Mouse (Mus musculus): ENCODE data around the gene Mab21l2.

Mab21l2 gene

GRCm38 (mm10) chr3:86548091-86549015, at the start of gene Mab21l2:
Gene Mab21l2, minus strand, starts transcription at chr3:86548629.
- DNase-seq: peak; percentile 18 to 20

GRCm38 (mm10) chr3:86575312-86575711, 26.9 kb upstream of the Mab21l2 start:
- DNase-seq: no peak

DNA sequence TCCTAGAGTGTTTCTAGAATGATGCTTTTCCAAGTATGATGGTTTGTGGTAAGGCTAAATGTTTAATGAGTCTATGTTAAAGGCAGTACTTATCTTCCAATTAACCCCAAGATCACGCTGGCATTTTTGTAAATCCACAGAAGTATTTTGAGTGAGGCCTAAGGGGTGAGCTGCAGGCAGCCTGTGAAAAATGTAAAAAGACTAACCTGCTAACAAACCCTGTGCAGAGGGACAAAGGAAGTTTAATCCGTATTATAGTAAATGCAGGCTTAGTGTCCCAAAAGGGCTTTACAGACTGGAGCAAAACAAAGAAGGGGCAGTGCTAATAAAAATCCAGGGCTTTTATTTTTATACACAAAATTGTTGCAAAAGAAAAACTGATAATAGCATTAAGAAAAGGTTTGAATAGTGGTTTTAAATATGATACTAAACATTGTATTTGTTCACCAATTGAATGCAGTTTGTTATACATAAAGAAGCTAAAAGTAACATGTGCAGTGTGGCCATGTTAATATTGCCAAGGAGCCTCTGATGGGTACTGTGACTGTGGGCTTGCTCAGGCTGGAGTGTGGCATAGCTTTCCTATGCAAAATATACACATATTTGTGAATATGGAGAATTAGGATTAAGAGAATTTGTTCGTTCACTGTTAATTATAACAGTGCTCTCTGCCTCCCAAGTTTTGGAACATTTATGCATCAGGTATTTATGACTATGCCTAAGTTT, 24.3 kb upstream of the Mab21l2 start:
- no peak for DNase-seq

DNA sequence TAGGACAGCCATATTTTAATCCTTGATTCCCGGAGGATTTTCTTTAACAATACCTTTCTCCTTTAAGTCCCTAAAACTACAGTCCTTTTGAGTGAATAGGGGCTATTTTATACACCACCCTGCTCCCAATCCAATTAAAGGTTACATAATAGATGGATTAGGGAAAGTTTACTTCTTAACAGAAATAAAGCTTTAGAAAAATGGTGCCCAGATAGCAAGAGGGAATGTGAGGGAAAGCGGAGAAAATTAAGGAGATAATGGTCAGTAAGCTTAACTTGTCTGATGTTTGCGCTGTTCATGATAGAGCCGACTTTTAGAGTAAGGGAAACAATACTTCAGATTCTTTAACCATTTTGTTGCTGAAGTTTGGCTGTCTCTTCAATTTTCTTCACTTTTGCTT, 23.1 kb upstream of the Mab21l2 start:
- no peak for DNase-seq

DNA sequence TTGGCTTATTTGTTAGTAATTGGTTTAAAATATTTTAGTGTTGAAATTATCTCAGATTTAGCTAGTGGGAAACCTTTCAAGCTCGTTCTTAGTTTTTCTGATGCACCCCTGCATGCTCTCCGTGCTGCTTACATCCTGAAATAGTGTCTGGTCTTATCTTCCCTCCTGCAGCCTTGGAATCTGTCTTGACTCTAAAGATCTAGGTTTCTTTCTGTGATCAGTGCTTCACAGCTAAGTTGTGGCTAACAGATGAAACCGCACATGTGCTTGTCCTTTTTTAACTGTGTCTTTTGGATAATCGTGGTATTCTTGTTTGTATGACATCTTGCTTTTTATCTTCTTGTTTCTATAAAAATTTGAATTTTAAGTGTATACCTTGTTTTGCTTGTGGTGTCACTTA, 18.9 kb upstream of the Mab21l2 start:
- DNase-seq: no peak

DNA sequence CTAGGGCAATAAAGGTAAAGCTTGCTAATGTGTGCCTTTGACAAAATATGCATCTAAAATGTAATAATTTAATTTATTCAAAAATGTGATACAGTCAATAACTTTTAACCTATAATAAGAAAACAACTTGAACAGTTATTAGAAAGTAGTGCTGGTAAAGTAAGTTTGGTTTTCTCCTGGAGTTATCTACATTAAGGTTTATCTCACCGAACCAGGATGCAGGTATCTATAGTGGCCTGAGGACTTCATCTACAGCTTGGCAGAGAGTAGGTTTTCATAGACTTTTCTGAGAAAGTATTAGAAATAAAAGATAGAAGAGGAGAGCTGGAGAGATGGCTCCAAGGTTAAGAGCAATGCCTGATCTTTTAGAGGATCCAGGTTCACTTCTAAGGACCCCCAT, 13.0 kb upstream of the Mab21l2 start:
- no peak for DNase-seq

DNA sequence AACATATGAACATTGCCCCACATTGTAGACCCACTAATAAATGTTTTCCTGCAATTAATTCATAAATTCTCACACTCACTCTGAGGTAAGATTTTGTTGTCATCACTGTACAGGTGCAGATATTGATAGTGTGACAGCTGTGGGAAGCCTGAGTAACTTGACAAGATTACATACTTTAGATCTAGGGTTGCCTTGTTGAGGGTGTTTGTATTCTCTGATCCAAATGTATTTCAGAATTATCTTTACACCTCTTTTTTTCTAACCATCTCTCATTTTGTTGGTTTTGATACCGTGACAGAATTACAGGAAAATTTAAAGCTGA, 12.6 kb upstream of the Mab21l2 start:
- no peak for DNase-seq

- DNase-seq: no peak
Observed at GRCm38 (mm10) chr3:86560281-86561022, 12.0 kb upstream of the Mab21l2 start.

GRCm38 (mm10) chr3:86559635-86560034, 11.2 kb upstream of the Mab21l2 start:
- no peak for DNase-seq

GRCm38 (mm10) chr3:86558976-86559375, 10.5 kb upstream of the Mab21l2 start:
- no peak for DNase-seq

- DNase-seq: no peak
Observed at GRCm38 (mm10) chr3:86552170-86552569, 3.7 kb upstream of the Mab21l2 start.

DNA sequence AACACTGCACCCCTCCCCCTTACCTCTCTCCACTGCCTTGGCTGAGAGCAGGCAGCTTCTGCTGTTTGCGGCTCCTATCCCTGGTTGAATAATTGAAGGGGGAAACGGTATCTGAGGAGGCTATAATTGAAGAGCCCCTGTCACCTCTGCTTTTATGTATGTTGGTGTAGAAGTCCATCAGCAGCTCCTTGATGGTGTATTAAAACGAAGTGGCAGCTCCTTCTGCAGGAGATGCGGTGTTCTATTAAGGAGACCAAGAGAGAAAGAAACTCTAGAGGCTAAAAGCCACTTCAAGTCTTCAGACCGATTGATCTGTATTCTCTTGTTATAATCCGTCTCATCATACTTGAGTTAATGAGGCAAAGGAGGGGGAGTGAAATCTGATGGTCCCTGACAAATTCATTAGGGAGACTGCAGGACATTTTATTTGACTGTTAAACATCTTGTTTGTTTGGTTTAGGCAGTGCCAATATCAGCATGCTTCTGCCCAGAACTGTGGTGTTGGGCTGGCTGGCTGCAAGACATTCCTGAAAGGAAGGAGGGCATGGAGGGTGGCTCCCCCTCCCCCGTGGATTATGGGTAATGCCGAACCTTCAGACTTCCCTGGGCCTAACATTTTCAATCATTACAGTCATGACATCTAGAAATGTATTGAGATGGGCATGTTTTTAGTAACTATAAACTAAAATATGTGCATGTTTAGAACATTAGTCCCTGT, 2.7 kb upstream of the Mab21l2 start:
- DNase-seq: no peak

DNA sequence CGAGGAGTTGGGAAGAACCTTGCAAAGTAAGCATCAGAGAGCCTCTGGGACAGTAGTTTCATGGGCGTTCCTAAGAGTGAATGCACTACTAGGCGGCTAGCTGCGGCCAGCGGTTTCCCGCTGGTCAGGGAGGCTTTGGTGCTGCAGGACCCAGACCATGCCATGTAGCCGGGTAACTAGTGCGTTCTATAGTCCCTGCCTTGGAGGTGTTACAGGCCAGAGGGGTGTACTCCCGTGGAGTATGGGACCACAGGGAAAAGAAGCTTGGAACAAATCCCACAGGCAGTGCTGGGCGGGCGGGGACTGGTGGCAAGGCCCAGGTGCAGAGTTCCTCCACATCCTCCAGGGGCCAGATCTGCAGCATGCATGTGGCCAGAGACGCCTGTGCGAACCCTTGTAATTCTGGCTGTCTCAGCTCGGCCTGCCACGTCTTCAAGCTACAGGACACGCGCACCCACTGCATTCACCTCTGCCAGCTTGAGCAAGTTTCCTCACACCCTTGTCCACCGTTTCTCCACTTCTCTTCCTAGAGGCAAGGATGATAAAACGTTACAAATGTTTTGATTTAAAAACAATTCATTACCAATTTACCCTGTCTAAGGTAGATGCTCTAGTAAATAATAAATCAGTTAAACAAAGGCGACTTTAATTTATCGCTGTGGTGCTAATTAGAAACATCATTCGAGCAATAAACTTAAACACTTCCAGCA, 2.0 kb upstream of the Mab21l2 start:
- DNase-seq: no peak

- DNase-seq: peak; percentile 36 to 38
Observed at GRCm38 (mm10) chr3:86547251-86547791, 1.1 kb downstream of the Mab21l2 start.

DNA sequence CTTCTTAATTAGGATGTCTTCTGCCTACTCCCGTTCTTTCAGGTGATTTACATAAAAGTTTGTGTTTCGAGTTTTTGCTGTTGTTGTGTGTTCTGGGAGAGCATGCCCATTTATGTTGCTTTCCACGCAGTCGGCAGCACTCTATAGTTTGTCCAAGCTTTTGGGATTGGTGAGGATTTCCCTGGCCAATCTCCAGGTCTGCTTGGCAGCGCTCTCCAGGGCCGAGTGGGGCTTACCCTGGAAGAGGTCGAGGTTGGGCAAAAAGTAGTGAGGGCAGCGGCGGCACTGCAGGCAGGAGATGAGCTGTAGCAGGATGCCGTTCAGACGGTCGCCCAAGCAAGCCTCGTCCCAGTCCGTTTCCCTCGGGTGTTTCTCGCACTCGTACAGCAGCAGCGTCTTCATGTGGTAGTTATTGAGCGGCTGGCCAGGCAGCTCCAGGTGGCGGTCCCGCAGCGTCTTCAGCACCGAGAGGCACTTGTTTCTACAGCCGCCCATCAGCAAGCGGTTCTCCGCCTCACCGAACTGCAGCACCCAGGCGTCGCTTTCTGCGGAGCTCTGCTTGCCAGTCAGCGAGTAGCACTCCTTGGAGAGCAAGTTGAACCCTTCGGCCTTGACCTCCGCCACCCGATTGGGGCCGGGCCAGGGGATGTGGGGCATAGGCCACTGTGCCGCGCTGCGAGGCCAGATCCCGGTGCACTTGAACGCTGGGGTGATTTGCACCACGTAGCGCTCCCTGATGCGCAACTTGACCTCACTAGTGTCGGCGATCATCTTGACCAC, 1.8 kb downstream of the Mab21l2 start:
- peak; percentile 59 for DNase-seq

DNA sequence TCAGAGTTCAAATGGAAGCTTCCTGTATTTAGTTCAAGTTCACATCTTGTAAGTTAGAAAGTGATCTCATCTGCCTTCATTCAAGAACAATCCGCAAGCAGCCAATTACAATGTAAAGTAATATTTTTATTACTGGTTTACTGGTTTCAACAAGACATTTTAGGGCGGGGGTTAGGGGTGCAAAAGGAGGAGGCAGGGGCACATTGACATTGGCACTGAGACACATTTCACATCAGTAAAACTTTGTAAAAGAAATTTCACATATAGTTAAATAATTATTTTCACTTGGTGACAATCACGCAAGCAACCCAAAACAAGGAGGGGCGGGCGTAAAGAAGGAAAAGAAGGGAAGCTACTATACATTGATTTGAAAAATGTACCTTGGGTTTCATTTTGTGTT, 2.5 kb downstream of the Mab21l2 start:
- DNase-seq: no peak

GRCm38 (mm10) chr3:86544785-86545184, 3.6 kb downstream of the Mab21l2 start:
- no peak for DNase-seq

DNA sequence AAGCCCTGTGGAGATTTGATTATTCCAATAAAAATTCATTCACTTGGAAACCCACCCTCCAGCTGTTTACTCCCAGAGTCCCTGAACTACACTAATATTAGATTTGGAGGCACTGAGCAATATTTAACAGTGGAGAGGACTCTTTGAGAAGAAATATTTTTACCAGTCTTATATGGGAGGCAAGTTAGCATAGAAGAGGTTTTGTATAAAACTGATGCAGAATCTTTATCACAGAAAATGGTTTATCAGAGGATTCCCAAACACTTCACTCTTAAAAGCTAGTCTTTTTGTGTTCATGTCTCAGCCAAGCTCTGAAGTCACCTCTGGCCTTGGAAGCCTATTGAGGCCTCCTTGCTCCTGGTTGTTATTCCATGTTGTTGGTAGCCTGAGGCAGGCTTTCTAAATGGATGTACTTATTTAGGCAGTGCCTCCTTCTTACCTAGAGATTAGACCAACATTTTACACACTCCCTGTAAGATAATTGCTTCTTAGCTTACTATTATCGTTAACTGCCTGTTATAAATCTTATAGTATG, 6.5 kb downstream of the Mab21l2 start:
- DNase-seq: no peak

GRCm38 (mm10) chr3:86541074-86541614, 7.3 kb downstream of the Mab21l2 start:
- no peak for DNase-seq

DNA sequence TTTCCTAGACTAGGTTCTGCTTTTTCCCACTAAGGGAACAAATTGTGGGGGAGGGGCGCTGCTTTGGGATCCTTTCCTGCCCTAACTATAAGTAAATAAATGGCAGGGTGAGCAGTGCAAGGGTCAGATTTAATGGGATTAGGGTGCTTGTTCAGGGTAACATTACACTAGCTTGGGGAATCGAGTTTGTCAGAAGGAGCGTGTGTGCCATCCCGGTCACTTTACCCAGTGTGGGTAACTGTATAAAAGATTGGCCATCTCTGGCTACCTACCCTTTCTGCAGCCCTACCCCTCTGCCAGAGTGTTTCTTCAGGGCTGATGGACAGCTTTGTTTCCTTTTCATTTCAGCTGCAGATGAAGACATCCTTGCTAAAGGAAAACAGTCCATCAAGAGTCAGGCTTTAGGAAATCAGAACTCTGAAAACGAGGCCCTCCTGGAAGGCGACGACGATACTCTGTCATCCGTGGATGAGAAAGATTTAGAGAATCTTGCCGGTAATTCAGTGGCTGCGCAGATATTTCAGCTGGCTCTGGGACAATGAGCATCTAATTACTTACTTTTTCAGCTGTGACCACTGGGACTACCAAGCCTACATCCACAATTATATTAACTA, 8.8 kb downstream of the Mab21l2 start:
- DNase-seq: no peak
